Mouse (Mus musculus) urinary bladder, postnatal 4 days (tissue): ENCODE data around the gene Ifng.
"Not testable (repeated sequence)": the region's sequence is repeated elsewhere in the genome, so short reads cannot be mapped to it uniquely, and the experiment has no call there.

Source experiments
- DNase-seq, 2 experiments: peaks; one replicate each; pipeline ENCODE4 v3.0.0; 2021 to 2022; ENCODE audit warnings: low spot score in 2 of 2

Ifng gene

GRCm38 (mm10) chr10:118440742-118441240, at the start of gene Ifng:
Gene Ifng, plus strand, starts transcription at chr10:118441046.
- no peak for DNase-seq

GRCm38 (mm10) chr10:118399917-118400316, 40.9 kb upstream of the Ifng start:
- no peak for DNase-seq

- no peak for DNase-seq
These were observed 34.2 kb upstream of the Ifng start for GRCm38 (mm10) chr10:118406463-118407221.

GRCm38 (mm10) chr10:118411377-118411776, 29.5 kb upstream of the Ifng start:
- no peak for DNase-seq

GRCm38 (mm10) chr10:118412774-118413173, 28.1 kb upstream of the Ifng start:
- no peak for DNase-seq

GRCm38 (mm10) chr10:118419000-118419425, 21.8 kb upstream of the Ifng start:
- DNase-seq = no peak

- DNase-seq = no peak
These were observed 19.9 kb upstream of the Ifng start for GRCm38 (mm10) chr10:118420896-118421295.

- DNase-seq = no peak
These were observed 5.3 kb upstream of the Ifng start for GRCm38 (mm10) chr10:118435501-118435900.

GRCm38 (mm10) chr10:118441898-118442297, 1.1 kb downstream of the Ifng start:
- DNase-seq = no peak

GRCm38 (mm10) chr10:118442999-118443398, 2.2 kb downstream of the Ifng start:
- no peak for DNase-seq

- no peak for DNase-seq
These were observed 4.2 kb downstream of the Ifng start for GRCm38 (mm10) chr10:118445021-118445420.

- no peak for DNase-seq
These were observed 4.7 kb downstream of the Ifng start for GRCm38 (mm10) chr10:118445502-118445901.

GRCm38 (mm10) chr10:118445978-118446377, 5.1 kb downstream of the Ifng start:
- DNase-seq = no peak

GRCm38 (mm10) chr10:118451747-118452146, 10.9 kb downstream of the Ifng start:
- DNase-seq = no peak

- no peak for DNase-seq
These were observed 17.9 kb downstream of the Ifng start for GRCm38 (mm10) chr10:118458729-118459128.

GRCm38 (mm10) chr10:118461126-118461767, 20.4 kb downstream of the Ifng start:
- no peak for DNase-seq

GRCm38 (mm10) chr10:118466481-118466880, 25.6 kb downstream of the Ifng start:
- no peak for DNase-seq

GRCm38 (mm10) chr10:118469047-118469446, 28.2 kb downstream of the Ifng start:
- DNase-seq = no peak

- no peak for DNase-seq
These were observed 29.6 kb downstream of the Ifng start for GRCm38 (mm10) chr10:118470296-118470957.

GRCm38 (mm10) chr10:118472846-118473245, 32.0 kb downstream of the Ifng start:
- not testable (repeated sequence) for DNase-seq

GRCm38 (mm10) chr10:118476696-118477095, 35.9 kb downstream of the Ifng start:
- no peak for DNase-seq

- no peak for DNase-seq
These were observed 36.5 kb downstream of the Ifng start for GRCm38 (mm10) chr10:118477297-118477696.
